Mouse (Mus musculus) ES-E14 (cell line): ENCODE data around the gene Myl6b.

ENCODE experiments used
- CHD2 ChIP-seq: IDR thresholded peaks from 2 replicates; pipeline ENCODE4 v1.6.1; 2014; ENCODE audit warnings: mild to moderate bottlenecking, low read depth, low read length, inconsistent platforms
- HCFC1 ChIP-seq: IDR thresholded peaks from 2 replicates; pipeline ENCODE4 v1.6.1; 2012; ENCODE audit warnings: low read length, inconsistent platforms, borderline replicate concordance; ENCODE audit not compliant: insufficient read depth
- MAFK ChIP-seq: IDR thresholded peaks from 2 replicates; pipeline ENCODE4 v1.6.1; 2014; ENCODE audit warnings: mild to moderate bottlenecking, low read depth, low read length, inconsistent platforms; ENCODE audit not compliant: insufficient read depth
- ZC3H11A ChIP-seq: IDR thresholded peaks from 2 replicates; pipeline ENCODE4 v1.6.1; 2012; ENCODE audit warnings: low read depth, mild to moderate bottlenecking, inconsistent platforms, low read length, borderline replicate concordance
- ZNF384 ChIP-seq: IDR thresholded peaks from 2 replicates; pipeline ENCODE4 v1.6.1; 2012; ENCODE audit warnings: low read depth, low read length, inconsistent platforms

DNA sequence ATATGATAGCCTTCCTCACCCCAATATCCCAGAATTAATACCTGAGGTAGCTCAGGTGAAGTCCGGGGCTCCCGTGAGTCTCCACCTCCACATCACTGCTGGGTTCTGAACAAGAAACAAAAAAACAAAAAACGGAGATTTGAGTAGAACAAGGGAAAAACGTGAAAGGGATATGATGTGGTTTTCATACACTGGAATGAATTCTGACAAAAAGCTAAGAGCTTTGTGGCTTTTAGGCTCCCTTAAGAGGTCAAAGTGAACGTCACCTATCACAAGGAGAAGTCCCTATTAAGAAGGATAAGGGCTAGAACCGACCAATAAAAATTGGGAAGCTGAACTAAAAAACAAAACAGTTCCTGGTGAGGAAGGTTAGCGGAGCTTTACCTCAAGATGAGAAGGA lies 48.3 kb upstream of the Myl6b start:
- no peak for TF ChIP-seq CHD2
- TF ChIP-seq HCFC1, result no peak
- TF ChIP-seq ZC3H11A, result no peak
- no peak for TF ChIP-seq MAFK
- no peak for TF ChIP-seq ZNF384
